Mouse (Mus musculus): ENCODE data around the gene Fgfr2. TPM values are rescaled to one million over a fixed set of nuclear protein-coding genes. Genes with fewer than 3 reads are reported as not detected.

Gene Fgfr2
- polyA plus RNA-seq, 1 experiment = 1.7 TPM

GRCm38 (mm10) chr7:132123211-132123610 is 999.9 kb downstream of the Fgfr2 start:
- no peak overlapping the region for H3K4me3 ChIP-seq (ENCODE audit: insufficient read depth, poor library complexity, severe bottlenecking)
- H3ac ChIP-seq (ENCODE audit: control insufficient read depth, insufficient read length, low read depth) = no peak overlapping the region
- H3K79me3 ChIP-seq (ENCODE audit: low read depth) = no peaks in the 10 kb centered on the region
- peaks cover 11% of the 10 kb centered on the region for H3K27me3 ChIP-seq (ENCODE audit: control insufficient read depth, insufficient read depth, insufficient read length)
- H3K36me3 ChIP-seq (ENCODE audit: control insufficient read depth, insufficient read depth) = no peaks in the 10 kb centered on the region
- H3K79me2 ChIP-seq (ENCODE audit: control insufficient read depth, insufficient read depth) = no peaks in the 10 kb centered on the region
- TF ChIP-seq MYOG (IDR thresholded peaks at IDR 0.05; ENCODE audit: control insufficient read depth, extremely low read depth, insufficient read length) (no peak), CTCF (IDR thresholded peaks at IDR 0.05; ENCODE audit: control insufficient read depth, insufficient read depth, insufficient read length) (no peak), MAX (IDR thresholded peaks at IDR 0.05) (no peak), CEBPB (IDR thresholded peaks at IDR 0.05; ENCODE audit: low read depth) (no peak), FOSL1 (IDR thresholded peaks at IDR 0.05; ENCODE audit: insufficient read depth, low read length, poor library complexity, severe bottlenecking) (no peak), MYOD1 (IDR thresholded peaks at IDR 0.05; ENCODE audit: control insufficient read depth, insufficient read length, low read depth) (no peak), USF1 (IDR thresholded peaks at IDR 0.05; ENCODE audit: low read depth) (no peak)

DNA sequence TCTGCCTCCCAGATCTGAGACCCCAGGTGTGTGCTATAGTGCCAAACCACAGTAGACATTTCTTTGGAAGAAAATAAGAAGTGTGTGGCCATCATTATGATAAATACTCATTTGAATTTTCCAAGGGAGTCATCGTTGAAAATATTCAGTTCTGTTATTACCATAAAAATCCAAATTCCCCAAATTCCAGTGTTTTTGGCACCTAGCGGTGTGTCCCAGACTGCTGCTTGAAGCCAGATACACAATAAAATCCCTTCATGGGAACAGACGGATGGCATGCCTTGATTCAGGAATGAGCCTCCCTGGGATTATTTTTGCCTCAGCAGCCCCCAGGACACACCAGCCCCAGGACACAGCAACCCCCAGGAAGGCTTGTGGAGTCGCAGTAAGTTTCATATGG is 1003.3 kb downstream of the Fgfr2 start:
- H3K79me3 ChIP-seq (ENCODE audit: low read depth) = no peaks in the 10 kb centered on the region
- no peak overlapping the region for H3ac ChIP-seq (ENCODE audit: control insufficient read depth, insufficient read length, low read depth)
- TF ChIP-seq CEBPB (IDR thresholded peaks at IDR 0.05; ENCODE audit: low read depth) = no peak
- no peak for TF ChIP-seq MYOG (IDR thresholded peaks at IDR 0.05; ENCODE audit: control insufficient read depth, extremely low read depth, insufficient read length)
- no peak for TF ChIP-seq USF1 (IDR thresholded peaks at IDR 0.05; ENCODE audit: low read depth)
- TF ChIP-seq FOSL1 (IDR thresholded peaks at IDR 0.05; ENCODE audit: insufficient read depth, low read length, poor library complexity, severe bottlenecking) = no peak
- no peak for TF ChIP-seq MAX (IDR thresholded peaks at IDR 0.05)
- TF ChIP-seq MYOD1 (IDR thresholded peaks at IDR 0.05; ENCODE audit: control insufficient read depth, insufficient read length, low read depth) = no peak
- TF ChIP-seq CTCF (IDR thresholded peaks at IDR 0.05; ENCODE audit: control insufficient read depth, insufficient read depth, insufficient read length) = no peak
- no peaks in the 10 kb centered on the region for H3K36me3 ChIP-seq (ENCODE audit: control insufficient read depth, insufficient read depth)
- no peaks in the 10 kb centered on the region for H3K27me3 ChIP-seq (ENCODE audit: control insufficient read depth, insufficient read depth, insufficient read length)
- H3K4me3 ChIP-seq (ENCODE audit: insufficient read depth, poor library complexity, severe bottlenecking) = no peak overlapping the region
- no peaks in the 10 kb centered on the region for H3K79me2 ChIP-seq (ENCODE audit: control insufficient read depth, insufficient read depth)

- no peaks in the 10 kb centered on the region for H3K36me3 ChIP-seq (ENCODE audit: control insufficient read depth, insufficient read depth)
- TF ChIP-seq MYOG (IDR thresholded peaks at IDR 0.05; ENCODE audit: control insufficient read depth, extremely low read depth, insufficient read length) (no peak), MAX (IDR thresholded peaks at IDR 0.05) (no peak), CEBPB (IDR thresholded peaks at IDR 0.05; ENCODE audit: low read depth) (no peak), FOSL1 (IDR thresholded peaks at IDR 0.05; ENCODE audit: insufficient read depth, low read length, poor library complexity, severe bottlenecking) (no peak), MYOD1 (IDR thresholded peaks at IDR 0.05; ENCODE audit: control insufficient read depth, insufficient read length, low read depth) (no peak), CTCF (IDR thresholded peaks at IDR 0.05; ENCODE audit: control insufficient read depth, insufficient read depth, insufficient read length) (no peak), USF1 (IDR thresholded peaks at IDR 0.05; ENCODE audit: low read depth) (no peak)
- H3ac ChIP-seq (ENCODE audit: control insufficient read depth, insufficient read length, low read depth) = no peak overlapping the region
- no peaks in the 10 kb centered on the region for H3K79me2 ChIP-seq (ENCODE audit: control insufficient read depth, insufficient read depth)
- H3K4me3 ChIP-seq (ENCODE audit: insufficient read depth, poor library complexity, severe bottlenecking) = no peak overlapping the region
- H3K79me3 ChIP-seq (ENCODE audit: low read depth) = no peaks in the 10 kb centered on the region
- peaks cover 5% of the 10 kb centered on the region for H3K27me3 ChIP-seq (ENCODE audit: control insufficient read depth, insufficient read depth, insufficient read length)
Measured at GRCm38 (mm10) chr7:132111770-132112169, 1011.4 kb downstream of the Fgfr2 start.

DNA sequence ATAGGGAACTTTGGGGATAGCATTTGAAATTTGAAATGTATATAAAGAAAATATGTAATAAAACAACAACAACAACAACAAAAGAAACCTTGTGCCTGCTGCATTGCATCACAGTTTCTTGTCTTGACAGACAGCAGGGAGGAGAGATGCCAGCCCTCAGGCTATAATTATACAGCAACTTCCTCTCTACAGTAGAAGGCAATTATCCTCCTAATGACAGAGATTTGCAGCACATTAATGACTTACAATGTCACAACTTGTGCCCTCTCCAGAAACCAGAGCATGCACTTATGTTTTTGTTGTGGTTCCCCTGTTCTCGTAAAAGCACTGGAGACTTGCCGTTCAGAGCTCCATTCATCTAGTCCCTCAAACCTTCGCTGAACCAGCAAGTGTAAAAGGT is 1012.8 kb downstream of the Fgfr2 start:
- TF ChIP-seq CTCF (IDR thresholded peaks at IDR 0.05; ENCODE audit: control insufficient read depth, insufficient read depth, insufficient read length) = no peak
- Histone ChIP-seq H3K79me3 (ENCODE audit: low read depth) (no peaks in the 10 kb centered on the region), H3ac (ENCODE audit: control insufficient read depth, insufficient read length, low read depth) (no peak overlapping the region), H3K4me3 (ENCODE audit: insufficient read depth, poor library complexity, severe bottlenecking) (no peak overlapping the region), H3K79me2 (ENCODE audit: control insufficient read depth, insufficient read depth) (no peaks in the 10 kb centered on the region), H3K27me3 (ENCODE audit: control insufficient read depth, insufficient read depth, insufficient read length) (peaks cover 8% of the 10 kb centered on the region), H3K36me3 (ENCODE audit: control insufficient read depth, insufficient read depth) (no peaks in the 10 kb centered on the region)

DNA sequence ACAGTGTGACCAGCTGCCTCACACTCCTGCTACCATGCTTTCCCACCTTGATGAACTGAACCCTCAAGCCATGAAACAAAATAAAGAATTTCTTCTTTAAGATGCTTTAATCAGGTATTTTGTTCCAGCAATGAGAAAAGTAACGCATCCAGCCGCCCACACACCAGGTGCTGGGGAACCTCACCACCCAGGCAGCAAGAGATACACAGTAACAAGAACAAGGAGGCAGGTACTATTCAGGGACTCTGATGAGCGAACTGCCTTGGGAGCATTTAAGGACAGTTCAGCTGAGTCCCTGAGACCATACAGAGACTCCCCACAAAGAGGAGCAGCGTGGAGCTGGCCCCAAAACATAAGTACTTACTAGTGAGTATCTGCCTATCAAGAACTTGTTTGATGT is 1016.3 kb downstream of the Fgfr2 start:
- no peaks in the 10 kb centered on the region for H3K79me2 ChIP-seq (ENCODE audit: control insufficient read depth, insufficient read depth)

DNA sequence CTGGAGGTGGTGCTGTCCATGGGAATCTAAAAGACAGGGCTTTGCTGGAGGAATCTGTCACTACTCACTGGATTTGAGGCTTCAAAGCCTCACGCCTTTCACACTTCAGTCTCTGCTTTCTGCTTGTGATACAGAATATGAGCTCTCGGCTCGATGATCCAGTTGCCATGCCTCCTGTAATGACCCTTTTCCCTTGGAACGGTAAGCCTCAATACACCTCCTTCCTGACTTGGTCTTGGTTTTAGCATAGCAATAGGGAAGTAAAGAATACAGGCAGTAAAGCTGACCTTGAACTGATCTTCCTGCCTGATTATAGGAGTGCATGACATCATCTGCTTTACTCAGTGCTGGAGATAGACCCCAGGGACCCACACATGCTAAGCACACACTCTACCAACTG is 1017.8 kb downstream of the Fgfr2 start:
- Histone ChIP-seq H3ac (ENCODE audit: control insufficient read depth, insufficient read length, low read depth) (no peak overlapping the region), H3K36me3 (ENCODE audit: control insufficient read depth, insufficient read depth) (no peaks in the 10 kb centered on the region), H3K79me2 (ENCODE audit: control insufficient read depth, insufficient read depth) (no peaks in the 10 kb centered on the region), H3K27me3 (ENCODE audit: control insufficient read depth, insufficient read depth, insufficient read length) (peaks cover 3% of the 10 kb centered on the region), H3K4me3 (ENCODE audit: insufficient read depth, poor library complexity, severe bottlenecking) (no peak overlapping the region), H3K79me3 (ENCODE audit: low read depth) (no peaks in the 10 kb centered on the region)
- TF ChIP-seq CEBPB (IDR thresholded peaks at IDR 0.05; ENCODE audit: low read depth) (no peak), MYOD1 (IDR thresholded peaks at IDR 0.05; ENCODE audit: control insufficient read depth, insufficient read length, low read depth) (no peak), CTCF (IDR thresholded peaks at IDR 0.05; ENCODE audit: control insufficient read depth, insufficient read depth, insufficient read length) (no peak), FOSL1 (IDR thresholded peaks at IDR 0.05; ENCODE audit: insufficient read depth, low read length, poor library complexity, severe bottlenecking) (no peak), USF1 (IDR thresholded peaks at IDR 0.05; ENCODE audit: low read depth) (no peak), MYOG (IDR thresholded peaks at IDR 0.05; ENCODE audit: control insufficient read depth, extremely low read depth, insufficient read length) (no peak), MAX (IDR thresholded peaks at IDR 0.05) (no peak)

More for the DNA sequence above, 1016.3 kb downstream of the Fgfr2 start:
- Histone ChIP-seq H3ac (ENCODE audit: control insufficient read depth, insufficient read length, low read depth) (no peak overlapping the region), H3K79me3 (ENCODE audit: low read depth) (no peaks in the 10 kb centered on the region), H3K36me3 (ENCODE audit: control insufficient read depth, insufficient read depth) (no peaks in the 10 kb centered on the region), H3K4me3 (ENCODE audit: insufficient read depth, poor library complexity, severe bottlenecking) (no peak overlapping the region), H3K27me3 (ENCODE audit: control insufficient read depth, insufficient read depth, insufficient read length) (peaks cover 3% of the 10 kb centered on the region)
- TF ChIP-seq CEBPB (IDR thresholded peaks at IDR 0.05; ENCODE audit: low read depth) = no peak
- TF ChIP-seq MAX (IDR thresholded peaks at IDR 0.05) = no peak
- TF ChIP-seq MYOD1 (IDR thresholded peaks at IDR 0.05; ENCODE audit: control insufficient read depth, insufficient read length, low read depth) = no peak
- TF ChIP-seq CTCF (IDR thresholded peaks at IDR 0.05; ENCODE audit: control insufficient read depth, insufficient read depth, insufficient read length) = no peak
- no peak for TF ChIP-seq USF1 (IDR thresholded peaks at IDR 0.05; ENCODE audit: low read depth)
- no peak for TF ChIP-seq MYOG (IDR thresholded peaks at IDR 0.05; ENCODE audit: control insufficient read depth, extremely low read depth, insufficient read length)
- TF ChIP-seq FOSL1 (IDR thresholded peaks at IDR 0.05; ENCODE audit: insufficient read depth, low read length, poor library complexity, severe bottlenecking) = no peak
